In the genomic region with DNA sequence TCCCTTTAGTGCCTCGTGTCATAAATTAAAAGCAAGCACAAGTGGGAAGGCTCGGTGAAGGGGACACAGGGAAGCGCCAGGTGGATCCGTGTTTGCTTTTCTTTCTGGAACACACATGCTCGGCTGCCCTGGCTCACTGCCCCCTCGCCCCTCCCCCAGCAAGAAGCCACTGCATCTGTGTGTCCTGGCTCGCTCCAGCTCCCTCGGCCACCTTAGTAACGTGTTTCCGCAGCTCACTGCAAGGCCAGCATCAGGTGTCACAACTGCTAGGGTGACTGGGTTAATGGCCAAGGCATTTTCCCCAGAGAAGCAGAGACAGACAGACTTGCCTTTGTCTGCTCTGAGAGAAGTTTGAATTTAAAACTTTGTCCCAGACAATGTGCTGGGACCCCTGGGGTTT, we compare ENCODE assay signal across 10 mouse cellular contexts.
DNase-seq lines count a peak whose midpoint lies in the region; ATAC-seq lines count a peak whose summit lies in the region.
"Had no signal": no experiment of that assay in that cellular context is flagged by ENCODE, and none has a peak within 500 bp of the region (broad histone marks: within the 10 kb centered on the region; RNA-seq: fewer than 3 reads in every experiment).

No protein-coding gene starts in this region.

- H3K4me2 ChIP-seq in hindbrain, embryonic 14.5 days (replicated peaks), result no peak overlapping the region; the same call in 1 of the 2 replicates
- no peak overlapping the region for H3K4me2 ChIP-seq in neural tube, embryonic 14.5 days (ENCODE audit: low read depth, low read length)
- H3K4me2 ChIP-seq: liver, embryonic 12.5 days had no signal

- no peaks in the 10 kb centered on the region for H3K9me3 ChIP-seq in megakaryocyte, embryonic 14.5 days
- no peaks in the 10 kb centered on the region for H3K9me3 ChIP-seq in hindbrain, embryonic 14.5 days (ENCODE audit: control insufficient read depth, low read length)
- H3K9me3 ChIP-seq in neural tube, embryonic 14.5 days (ENCODE audit: control insufficient read depth, low read length), result no peaks in the 10 kb centered on the region
- H3K9me3 ChIP-seq: liver, embryonic 12.5 days had no signal

- H3K4me3 ChIP-seq in megakaryocyte, embryonic 14.5 days (replicated peaks), result peak overlapping the region; percentile 33
- no peak overlapping the region for H3K4me3 ChIP-seq in hindbrain, embryonic 14.5 days (replicated peaks; ENCODE audit: low read length)
- H3K4me3 ChIP-seq in neural tube, embryonic 14.5 days (ENCODE audit: low read depth, low read length), result no peak overlapping the region
- H3K4me3 ChIP-seq: liver, embryonic 12.5 days had no signal

- H3K9ac ChIP-seq in hindbrain, embryonic 14.5 days, result no peak overlapping the region
- no peak overlapping the region for H3K9ac ChIP-seq in neural tube, embryonic 14.5 days (replicated peaks; ENCODE audit: low read depth, low read length)
- H3K9ac ChIP-seq: liver, embryonic 12.5 days had no signal

- DNase-seq in cerebellum, postnatal 14 days, result peak; percentile 77 to 88
- DNase-seq in cerebellum, adult 18-20 months, result no peak
- peak; percentile 54 for DNase-seq in hindbrain, embryonic 14.5 days (ENCODE audit: low spot score)
- DNase-seq in thymus, postnatal 4 days, result no peak
- DNase-seq in layer of hippocampus, postnatal 25 days (ENCODE audit: extremely low spot score in 1 of 2, low spot score in 1 of 2), result no peak

- WGBS in hindbrain, embryonic 14.5 days, result 14% methylated on average over 10 of the region's 10 CpGs
- WGBS in neural tube, embryonic 14.5 days, result 5% methylated on average over 10 of the region's 10 CpGs

- H3K27me3 ChIP-seq in megakaryocyte, embryonic 14.5 days (replicated peaks), result peaks cover 35% of the 10 kb centered on the region
- H3K27me3 ChIP-seq in hindbrain, embryonic 14.5 days (ENCODE audit: control insufficient read depth, insufficient read depth, low read length), result no peaks in the 10 kb centered on the region
- H3K27me3 ChIP-seq in neural tube, embryonic 14.5 days (ENCODE audit: control insufficient read depth, insufficient read depth, low read length), result no peaks in the 10 kb centered on the region
- H3K27me3 ChIP-seq: liver, embryonic 12.5 days had no signal

- H3K36me3 ChIP-seq in megakaryocyte, embryonic 14.5 days (replicated peaks; ENCODE audit: low read length), result no peaks in the 10 kb centered on the region
- H3K36me3 ChIP-seq in hindbrain, embryonic 14.5 days (replicated peaks; ENCODE audit: control insufficient read depth, insufficient read depth), result no peaks in the 10 kb centered on the region
- H3K36me3 ChIP-seq in neural tube, embryonic 14.5 days (ENCODE audit: control insufficient read depth, insufficient read depth, low read length), result no peaks in the 10 kb centered on the region
- H3K36me3 ChIP-seq: liver, embryonic 12.5 days had no signal

- H3K4me1 ChIP-seq in megakaryocyte, embryonic 14.5 days, result peaks cover 18% of the 10 kb centered on the region
- H3K4me1 ChIP-seq in hindbrain, embryonic 14.5 days (replicated peaks; ENCODE audit: control insufficient read depth, insufficient read depth, low read length), result peaks cover 10% of the 10 kb centered on the region
- H3K4me1 ChIP-seq in neural tube, embryonic 14.5 days (ENCODE audit: control insufficient read depth, insufficient read depth, low read length), result peaks cover 11% of the 10 kb centered on the region
- H3K4me1 ChIP-seq: liver, embryonic 12.5 days had no signal

- no peak overlapping the region for H3K27ac ChIP-seq in hindbrain, embryonic 14.5 days
- H3K27ac ChIP-seq in neural tube, embryonic 14.5 days (ENCODE audit: low read depth, low read length), result no peak overlapping the region
- H3K27ac ChIP-seq: liver, embryonic 12.5 days had no signal

- ATAC-seq in megakaryocyte, adult 5-6 weeks (ENCODE audit: poor library complexity, severe bottlenecking), result no peak
- ATAC-seq in hindbrain, embryonic 14.5 days (ENCODE audit: low FRiP score), result peak; percentile 31; the same call in 1 of the 2 replicates
- peak; percentile 55; the same call in 1 of the 2 replicates for ATAC-seq in neural tube, embryonic 14.5 days (ENCODE audit: low read depth)
- ATAC-seq: inflammation-experienced regulatory T-cells, adult 6 months; liver, embryonic 12.5 days had no signal

Comparison
In these comparisons a context has a peak if more than half of its experiments do, and no peak if none do; other contexts are left out.
1. DNase-seq: peak in cerebellum, postnatal 14 days (2 of 2) and hindbrain, embryonic 14.5 days (single experiment); none in cerebellum, adult 18-20 months (0 of 2), thymus, postnatal 4 days (single experiment) and layer of hippocampus, postnatal 25 days (0 of 2).